Mouse (Mus musculus) bone marrow macrophage, adult 2 months (primary cell): ENCODE data around the gene Gabpb1.

Experiments
- CTCF ChIP-seq: IDR thresholded peaks from 2 replicates; pipeline ENCODE4 v1.5.1; 2012; ENCODE audit warnings: low read depth, mild to moderate bottlenecking, low read length, moderate library complexity
- POLR2A ChIP-seq: IDR thresholded peaks from 2 replicates; pipeline ENCODE4 v1.6.1; 2012; ENCODE audit warnings: mild to moderate bottlenecking, low read depth, low read length, borderline replicate concordance

DNA sequence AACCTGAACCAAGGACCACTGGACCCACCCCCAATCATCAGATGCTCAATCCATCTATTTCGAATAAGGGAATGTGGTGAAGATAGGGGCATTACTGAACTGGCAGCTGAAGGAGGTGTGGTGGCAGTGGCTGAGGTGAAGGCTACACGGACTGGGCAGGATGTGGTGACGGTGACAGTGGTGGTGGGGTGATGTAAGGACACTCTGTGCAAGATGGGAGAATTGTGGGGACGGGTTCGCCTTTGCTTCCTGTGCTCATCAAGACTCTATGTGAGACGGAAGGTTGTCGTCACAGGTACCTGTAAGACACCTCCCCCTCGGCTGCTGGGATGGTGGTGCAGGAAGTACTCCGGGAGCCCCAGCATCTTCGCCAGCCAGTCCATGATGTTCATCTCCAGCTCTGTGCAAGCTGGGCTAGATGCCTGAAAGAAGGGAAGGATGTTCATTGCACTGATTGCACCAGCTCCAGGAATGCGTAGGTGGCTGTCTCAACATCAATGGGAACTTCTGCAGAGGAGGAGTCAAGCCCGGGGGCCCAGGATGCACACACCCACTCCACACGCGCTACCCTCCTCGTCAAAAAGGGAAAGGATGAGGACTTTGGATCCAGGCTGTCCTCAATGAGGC lies 70.0 kb downstream of the Gabpb1 start:
- no peak for TF ChIP-seq CTCF
- no peak for TF ChIP-seq POLR2A
